Mouse (Mus musculus): Measurements from ENCODE around the gene Mepce.

Mepce gene

DNA sequence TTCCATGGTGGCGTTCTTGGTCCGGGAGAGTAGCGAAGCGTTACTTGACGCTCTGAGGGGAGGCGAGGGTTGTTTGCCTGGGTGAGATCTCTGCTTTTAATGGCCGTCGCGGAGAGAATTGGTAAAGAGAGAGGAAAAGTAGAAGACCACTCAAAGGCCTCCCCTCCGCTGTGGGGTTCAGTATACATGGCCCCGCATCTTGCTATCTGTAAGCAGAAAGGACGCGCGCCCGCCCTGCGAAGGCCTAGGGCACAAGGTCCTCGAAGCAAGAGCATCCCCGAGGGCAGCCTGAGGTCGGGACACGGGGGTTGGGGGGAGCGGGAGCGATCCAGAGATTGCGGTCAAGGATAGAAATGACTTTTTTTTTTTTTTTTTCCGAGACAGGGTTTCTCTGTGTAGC lies 716 bp upstream of the Mepce start:
- DNase-seq (ENCODE audit: low spot score) = no peak

DNA sequence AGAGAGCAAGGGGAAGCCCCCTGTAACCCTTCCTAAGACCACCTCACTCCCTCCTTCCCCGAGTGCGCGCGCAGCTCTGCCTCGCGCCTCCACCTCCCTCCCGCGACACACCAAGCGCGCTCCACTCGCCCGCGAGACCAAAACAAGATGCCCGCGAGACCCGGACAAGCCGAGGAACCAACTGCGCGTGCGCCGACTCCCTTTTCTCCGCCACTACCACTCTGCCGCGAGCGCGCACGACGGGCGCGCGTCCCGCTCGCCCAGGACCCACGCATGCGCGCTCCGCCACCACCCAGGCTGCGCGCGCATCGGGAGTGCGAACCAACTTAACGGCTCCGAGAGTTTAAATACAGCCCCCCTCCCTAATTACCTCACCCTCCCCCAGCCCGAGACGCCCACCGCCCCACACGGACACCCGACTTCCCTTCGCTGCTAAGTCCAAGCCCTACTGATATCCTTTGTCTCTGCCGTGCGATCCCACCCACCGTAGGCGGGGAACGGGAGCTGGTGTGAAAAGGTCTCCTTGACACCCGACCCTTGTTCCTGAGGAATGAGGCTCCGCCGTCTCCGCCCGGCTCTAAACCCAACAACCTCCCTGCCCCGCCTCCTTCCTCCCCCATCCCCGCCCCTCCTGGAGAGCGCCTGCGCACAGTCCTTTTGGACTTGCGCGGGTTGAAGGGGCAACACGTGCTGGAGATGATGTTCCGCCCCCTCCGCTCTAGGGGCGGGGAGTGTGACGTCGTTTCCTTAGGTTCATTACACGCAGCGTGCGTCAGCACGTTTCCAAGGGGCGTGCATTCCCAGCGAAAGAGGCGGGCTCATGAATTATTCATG lies 1.1 kb downstream of the Mepce start:
- DNase-seq (ENCODE audit: low spot score) = peak; percentile 97

DNA sequence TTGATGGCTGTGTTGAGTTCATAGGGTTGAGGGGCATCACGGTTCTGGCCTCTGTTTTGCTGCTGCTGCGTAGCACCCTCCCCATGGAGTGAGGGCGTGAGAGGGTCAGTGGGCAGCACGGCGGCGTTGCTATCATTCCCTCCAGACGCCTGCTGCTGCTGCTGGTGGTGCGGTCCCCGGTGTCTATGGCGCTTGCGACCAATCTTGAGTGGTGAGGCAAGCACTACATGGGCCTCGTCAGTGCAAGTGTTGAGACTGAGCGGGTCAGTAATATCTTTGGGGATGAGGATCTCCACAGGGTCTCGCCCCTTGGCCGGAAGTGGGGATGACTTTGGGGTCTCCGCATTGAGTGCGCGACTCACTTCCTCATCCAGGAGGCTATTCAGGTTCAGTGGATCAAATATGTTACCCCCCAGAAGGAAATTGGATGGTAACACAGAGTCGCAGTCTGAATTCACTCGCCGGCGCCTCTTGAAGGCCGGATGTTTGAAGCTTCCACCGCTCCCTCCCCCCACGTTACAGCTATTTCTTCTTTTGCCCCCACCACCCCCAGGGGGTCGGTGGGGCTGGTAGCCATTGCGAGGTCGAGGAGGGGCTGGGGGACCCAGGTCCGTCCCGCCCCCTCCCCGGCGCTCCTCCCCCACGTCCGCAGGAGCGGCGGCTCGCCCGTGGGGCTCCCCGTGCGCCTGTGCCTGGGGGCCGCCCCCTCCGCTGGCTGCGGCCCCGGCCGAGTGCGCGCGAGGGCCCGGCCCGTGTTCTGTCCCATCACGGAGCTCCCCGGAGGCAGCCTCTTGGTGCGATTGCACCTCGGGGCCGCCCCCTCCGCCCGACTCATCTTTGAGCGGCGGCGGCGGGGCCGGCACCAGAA lies 2.1 kb downstream of the Mepce start:
- DNase-seq (ENCODE audit: low spot score) = no peak

DNA sequence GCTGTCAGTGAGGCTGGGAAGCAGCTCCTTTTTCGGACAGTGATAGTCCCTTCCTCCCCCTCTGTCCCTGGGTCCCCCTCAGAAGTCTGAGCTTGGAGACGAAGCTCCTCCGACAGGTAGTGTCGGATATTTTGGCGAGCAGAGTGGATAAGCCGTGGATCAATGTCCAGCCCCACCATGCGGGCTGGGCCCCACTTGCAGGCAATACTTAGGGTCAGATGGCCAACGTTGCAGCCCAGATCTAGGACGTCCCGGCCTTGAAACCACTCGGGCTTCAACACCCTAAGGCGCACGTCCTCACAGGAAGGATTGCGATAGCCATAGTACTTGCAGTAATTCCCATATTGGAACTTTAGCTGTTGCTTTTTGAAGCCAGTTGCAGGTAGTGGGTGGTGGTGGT lies 2.9 kb downstream of the Mepce start:
- DNase-seq (ENCODE audit: low spot score) = no peak

DNA sequence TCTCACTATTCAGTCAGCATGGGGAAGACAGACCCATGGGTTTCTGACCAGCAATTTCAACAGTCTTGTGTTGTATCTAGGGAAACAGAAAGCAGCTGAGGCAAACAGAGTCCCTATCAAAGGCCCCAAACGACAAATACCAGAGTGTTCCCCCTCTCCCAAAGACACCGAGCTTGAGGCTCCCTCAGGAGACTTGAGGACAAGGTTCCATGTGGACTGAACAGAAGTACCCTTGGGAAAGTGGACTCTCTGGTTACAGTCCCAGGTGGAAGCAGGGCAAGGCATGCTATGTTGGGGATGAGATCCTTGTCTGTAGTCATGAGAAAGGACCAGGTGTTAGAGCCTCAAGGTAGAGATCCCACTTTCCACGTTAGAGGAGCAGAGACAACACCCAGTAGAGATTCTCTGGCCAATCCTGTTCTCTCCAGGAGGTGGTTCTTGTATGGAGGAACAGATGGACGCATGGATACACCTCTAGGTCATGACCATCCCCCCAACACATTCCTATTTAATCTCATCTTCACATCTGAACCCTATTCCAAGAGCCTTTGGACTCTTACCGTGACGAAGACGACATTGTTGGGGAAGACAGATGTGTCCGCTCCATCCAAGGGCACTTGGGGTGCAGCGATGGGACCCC lies 3.4 kb downstream of the Mepce start:
- no peak for DNase-seq (ENCODE audit: low spot score)

DNA sequence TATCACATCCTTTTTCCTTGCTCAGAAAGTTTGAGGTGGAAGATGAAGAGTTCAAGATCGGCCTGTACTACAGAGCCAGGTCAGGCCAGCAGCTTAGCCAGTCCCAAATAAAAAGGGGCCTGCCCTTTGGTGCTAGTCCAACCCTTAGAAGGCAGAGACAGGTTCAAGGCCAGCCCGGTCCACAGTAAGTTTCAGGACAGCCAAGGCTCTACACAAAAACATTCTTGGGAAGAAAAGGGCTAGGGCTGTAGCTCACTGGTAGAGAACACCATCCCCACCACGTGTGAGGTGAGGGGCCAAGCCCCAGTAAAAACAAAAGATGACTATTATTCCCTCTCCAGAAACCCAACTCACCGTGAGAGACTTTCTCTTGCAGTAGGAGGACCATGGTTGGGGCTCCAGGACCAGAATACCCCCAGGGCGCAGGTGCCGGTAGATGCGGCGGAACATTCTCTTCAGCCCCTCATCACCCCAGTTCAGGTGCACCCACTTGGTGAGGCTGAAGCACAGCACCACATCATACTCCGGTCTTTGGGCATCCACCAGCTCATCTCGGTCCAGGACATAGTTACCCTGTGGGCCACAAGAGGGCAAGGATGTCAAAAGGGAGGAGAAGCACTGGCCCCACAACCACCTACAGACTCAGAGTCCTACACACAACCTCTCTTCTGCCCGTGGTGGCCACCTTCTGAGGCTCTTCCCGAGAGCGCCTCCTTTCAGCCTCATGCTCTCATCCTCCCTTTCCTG lies 4.5 kb downstream of the Mepce start:
- DNase-seq (ENCODE audit: low spot score) = no peak

DNA sequence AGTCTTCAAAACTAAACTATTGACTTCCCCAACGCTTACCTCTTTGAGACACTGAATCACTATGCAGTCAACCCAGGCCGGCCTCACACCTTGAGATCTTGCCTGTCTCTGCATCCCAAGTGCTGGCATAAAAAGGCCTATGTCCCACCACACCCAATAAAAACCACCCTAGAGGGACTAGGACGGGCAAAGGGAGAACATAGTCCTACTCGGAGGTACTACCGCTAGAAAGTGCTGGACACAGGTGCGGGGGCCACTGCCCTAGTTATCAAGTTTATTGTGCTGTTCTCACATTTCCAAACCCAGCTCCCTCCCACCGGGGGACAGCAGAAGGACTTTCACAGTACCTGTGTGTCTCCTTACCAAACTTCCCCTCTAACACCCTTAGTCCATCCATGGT lies 5.8 kb downstream of the Mepce start:
- DNase-seq (ENCODE audit: low spot score) = no peak

DNA sequence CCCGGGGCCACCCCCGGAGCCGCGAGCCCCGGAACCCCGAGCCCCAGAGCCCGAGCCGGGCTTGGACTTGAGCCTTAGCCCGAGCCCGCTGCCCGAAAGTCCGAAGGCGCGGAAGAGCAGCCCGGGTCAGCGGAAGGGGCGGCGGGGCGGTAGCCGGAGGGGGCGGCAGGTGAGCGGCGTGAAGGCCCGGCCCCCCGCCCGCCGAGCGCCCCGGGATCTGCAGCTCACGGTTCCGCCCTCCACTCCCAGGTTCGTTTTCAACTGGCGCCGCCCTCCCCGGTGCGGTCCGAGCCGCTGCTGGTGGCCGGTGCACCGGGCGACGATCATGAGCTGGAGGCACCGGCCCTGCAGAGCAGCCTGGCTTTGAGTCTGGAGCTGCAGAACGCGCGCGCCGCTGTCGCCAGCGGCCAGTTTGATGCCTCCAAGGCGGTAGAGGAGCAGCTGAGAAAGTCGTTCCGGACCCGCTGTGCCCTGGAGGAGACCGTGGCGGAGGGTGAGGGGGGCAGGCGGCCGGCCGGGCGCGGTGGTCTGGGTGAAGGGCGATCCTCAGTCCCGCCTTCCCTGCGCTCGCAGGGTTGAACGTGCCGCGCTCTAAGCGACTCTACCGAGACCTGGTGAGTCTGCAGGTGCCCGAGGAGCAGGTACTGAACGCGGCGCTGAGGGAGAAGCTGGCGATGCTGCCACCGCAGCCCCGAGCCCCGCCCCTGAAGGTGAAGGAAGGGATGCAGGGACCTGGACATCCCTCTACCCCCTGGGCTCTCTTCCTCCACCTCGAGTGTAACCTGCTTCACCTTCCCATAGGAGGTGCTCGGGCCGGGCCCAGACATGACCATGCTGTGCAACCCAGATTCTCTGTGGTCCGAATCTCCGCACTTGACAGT lies 8.2 kb downstream of the Mepce start:
- DNase-seq (ENCODE audit: low spot score) = no peak

DNA sequence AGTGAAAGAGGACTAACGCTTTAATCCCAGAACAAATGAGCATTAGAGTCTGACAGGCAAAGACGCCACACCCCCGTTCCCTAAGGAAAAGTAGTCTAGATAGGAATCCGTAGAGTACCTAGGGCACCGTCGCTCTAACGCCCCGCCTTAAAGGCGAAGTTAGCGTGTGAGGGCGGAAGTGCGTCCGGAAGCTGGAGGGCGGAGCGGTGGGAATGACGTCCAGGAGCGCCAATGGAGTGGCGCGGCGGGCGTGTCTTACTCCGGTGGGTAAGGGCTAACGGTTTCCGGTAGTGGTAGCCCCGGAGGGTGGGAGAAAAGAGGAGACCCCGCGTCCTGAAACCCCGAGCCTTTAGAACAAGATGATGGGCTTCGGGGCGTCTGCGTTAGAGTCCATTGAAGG lies 8.8 kb downstream of the Mepce start, which contains the start of gene Ppp1r35:
Ppp1r35 (plus strand) TSS at position 215 of the 400 bp plus-strand sequence.
- DNase-seq (ENCODE audit: low spot score) = peak; percentile 89

DNA sequence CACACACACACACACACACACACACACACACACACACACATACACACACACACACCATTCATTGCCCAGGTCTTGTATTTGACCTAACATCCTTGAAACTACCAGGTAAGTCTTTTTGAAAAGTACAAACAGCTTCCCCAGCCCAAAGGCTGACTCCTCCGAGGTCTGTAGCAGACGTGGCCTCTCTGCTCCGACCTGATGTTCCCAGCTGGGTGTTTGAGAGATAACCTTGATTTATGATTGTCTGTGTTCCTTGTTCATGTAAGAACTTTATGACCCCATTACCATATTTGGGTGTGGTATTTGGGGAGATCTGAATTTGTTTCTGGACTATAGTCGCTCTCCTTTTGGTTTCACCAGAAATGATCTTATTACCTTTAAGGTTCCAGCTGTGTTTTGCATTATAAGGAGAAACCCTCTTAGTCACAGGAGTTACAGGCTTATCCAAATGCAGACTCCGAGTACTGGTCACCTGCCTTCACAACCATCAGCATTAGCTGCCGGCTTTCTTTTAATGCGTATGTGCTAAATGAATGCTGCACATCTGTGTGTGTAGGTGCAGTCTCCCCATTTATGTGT lies 10.1 kb downstream of the Mepce start:
- no peak for DNase-seq (ENCODE audit: low spot score)

DNA sequence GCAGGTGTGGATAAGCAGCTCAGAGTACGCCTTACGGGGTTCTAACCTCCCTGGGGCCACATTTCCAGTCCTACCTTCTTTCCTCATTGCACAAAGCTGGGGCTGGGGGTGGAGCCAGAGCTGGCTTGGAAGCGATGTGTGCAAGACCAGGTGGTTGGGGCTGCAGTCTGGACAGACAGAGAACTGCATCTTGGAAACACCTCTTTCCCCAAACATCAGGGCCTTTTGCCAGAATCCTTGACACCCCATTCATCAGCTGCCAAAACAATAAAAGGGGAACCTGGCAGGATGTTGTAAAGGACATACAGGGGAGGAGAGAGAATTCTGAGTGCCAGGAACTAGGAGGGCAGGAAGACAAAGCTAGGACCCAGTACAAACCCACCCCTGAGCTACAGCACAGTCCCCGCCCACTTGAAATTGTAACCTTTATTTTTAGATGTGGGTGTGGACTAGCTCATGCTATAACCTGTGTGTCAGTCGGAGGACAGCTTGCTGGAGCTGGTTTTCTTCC lies 11.0 kb downstream of the Mepce start:
- no peak for DNase-seq (ENCODE audit: low spot score)

DNA sequence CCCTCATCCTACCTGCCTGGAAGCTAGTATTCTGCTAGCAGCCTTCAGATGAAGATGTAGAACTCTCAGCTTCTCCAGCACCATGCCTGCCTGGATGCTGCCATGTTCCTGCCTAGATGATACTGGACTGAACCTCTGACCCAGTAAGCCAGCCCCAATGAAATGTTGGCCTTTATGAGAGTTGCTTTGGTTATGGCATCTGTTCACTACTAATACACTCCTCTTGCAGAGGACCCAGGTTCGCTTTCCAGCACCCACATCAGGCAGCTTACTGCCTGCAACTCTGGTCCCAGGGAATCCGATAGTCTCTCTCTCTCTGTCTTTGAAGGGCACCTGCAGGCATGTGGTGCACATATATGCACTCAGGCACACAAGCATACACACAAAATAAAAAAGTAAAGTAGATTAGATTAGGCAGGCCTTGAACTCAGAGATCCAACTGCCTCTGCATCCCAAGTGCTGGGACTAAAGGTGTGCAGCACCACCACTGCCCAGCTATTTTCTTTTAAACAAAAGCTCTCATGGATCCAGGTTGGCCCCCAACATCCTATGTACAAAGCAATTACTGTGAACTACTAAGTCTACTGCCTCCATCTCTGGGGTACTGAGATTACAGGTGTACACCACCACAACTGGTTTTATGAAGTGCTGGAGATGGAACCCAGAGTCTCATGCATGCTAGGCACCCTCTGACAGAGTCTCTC lies 11.7 kb downstream of the Mepce start:
- no peak for DNase-seq (ENCODE audit: low spot score)

DNA sequence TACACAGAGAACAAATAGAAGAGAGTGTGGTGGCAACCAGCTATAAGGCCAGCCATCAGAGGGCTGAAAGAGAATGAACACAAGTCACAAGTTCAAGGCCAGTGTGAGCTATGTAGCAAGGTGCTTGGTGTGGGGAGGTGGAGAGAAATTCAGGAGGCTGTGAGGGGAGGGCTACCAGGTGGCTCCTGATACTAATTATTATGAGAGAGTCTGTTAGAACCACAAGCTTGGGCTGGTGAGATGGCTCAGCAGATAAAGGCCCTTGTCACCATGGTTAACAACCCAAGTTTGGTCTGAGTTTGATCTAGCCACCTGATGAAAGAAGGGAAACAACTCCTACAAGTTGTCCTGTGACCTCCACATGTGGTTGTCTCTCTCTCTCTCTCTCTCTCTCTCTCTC lies 14.7 kb downstream of the Mepce start:
- DNase-seq (ENCODE audit: low spot score) = no peak

DNA sequence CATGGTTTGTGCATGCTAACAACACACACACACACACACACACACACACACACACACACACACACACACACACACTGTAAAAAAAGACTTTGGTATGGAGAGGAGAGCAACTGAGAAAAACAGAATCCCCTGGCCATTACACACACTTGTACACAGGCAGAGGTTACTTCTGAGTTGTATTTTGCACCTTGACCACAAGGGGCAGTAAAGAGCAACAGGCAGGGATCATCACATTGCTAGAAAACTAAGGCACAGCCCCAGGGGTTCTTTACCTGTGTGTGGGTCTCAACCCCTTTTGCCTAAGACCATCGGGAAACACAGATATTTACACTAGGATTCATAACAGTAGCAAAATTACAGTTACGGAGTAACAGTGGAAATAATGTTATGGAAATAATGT lies 16.7 kb downstream of the Mepce start:
- DNase-seq (ENCODE audit: low spot score) = no peak

DNA sequence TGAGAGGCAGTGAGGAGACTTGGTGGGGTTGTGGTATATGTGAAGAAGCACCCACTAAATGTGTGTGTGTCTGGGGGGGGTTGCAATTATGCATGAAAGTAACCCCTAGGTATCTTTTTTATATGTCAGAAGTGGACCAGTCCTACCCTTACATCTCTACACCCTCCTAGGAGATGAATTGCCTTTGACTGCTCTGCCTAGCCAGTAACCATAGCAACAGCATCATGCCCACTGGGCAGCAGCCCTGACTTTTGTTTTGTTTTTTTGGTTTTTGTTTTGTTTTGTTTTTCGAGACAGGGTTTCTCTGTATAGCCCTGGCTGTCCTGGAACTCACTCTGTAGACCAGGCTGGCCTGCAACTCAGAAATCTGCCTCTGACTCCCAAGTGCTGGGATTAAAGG lies 19.0 kb downstream of the Mepce start:
- DNase-seq (ENCODE audit: low spot score) = no peak

DNA sequence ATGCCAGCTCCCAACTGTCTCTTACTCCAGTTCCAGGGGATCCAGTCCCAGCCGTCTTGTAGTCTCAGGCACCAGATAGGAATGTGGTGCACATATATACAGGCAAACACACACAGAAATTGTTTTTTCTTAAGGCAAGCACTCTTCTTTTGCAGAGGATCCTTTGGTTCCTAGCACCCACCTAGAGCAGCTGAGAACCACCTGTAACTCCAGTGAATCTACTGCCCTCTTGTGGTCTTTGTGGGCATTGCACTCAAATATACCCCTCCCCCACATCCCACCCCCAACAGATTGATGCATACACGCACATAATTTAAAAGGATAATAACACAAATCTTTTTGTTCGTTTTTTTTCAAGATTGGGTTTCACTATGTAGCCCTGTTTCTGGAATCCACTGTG lies 21.2 kb downstream of the Mepce start:
- DNase-seq (ENCODE audit: low spot score) = no peak

DNA sequence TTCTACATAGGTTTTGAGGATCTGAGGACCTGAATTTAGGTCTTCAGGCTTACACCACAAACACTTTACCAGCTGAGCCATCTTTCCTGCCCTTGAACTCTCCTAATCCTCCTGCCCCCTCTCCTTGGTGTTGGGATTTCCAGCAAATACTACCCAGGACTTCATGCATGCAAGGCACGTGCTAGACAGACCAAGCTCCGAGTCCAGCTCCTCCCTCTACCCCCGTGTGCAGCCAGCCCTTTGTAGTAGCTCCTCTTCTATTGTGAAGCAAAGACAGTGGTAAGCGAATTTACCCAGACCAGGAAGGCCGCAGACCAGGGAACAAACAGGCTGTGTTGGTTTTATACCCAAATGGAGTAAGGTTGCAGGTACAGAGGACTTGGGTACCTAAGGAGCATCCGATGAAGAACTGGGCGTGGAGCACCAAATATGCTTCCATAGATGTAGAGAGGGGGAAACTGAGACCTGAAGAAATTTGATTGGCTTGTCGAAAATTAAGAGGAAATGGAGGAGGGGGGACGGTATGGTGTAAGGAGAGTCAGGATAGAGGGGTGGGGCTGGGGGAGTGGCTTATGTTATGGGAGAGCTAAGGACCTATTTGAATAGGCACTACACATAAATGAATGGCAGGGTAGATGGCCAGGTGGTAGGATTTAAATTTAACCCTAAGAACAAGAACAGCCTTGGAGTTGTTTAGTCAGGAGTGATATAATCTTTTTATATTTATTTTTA lies 22.7 kb downstream of the Mepce start:
- no peak for DNase-seq (ENCODE audit: low spot score)

DNA sequence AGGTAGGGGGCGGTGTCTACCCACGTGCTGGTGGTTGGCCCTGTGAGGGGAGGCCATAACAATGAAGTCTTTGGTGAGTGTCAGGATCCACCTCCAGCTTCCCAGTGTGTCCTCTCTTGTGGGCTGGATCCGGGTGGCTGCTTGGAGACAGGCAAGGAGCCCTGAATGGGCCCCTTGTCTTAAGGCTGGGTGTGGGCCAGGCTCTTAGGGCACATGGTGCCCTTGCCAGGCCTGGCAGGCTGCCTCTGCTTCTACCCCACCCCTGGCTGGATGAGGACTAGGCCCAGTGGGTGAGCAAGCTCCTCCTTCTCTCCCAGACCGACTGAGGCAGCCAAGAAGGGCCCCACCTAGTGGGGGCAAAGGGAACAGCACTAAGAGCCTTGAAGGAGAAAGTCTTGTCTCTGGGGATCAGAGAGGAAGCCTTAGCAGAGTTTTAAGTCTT lies 27.5 kb downstream of the Mepce start:
- DNase-seq (ENCODE audit: low spot score) = no peak

DNA sequence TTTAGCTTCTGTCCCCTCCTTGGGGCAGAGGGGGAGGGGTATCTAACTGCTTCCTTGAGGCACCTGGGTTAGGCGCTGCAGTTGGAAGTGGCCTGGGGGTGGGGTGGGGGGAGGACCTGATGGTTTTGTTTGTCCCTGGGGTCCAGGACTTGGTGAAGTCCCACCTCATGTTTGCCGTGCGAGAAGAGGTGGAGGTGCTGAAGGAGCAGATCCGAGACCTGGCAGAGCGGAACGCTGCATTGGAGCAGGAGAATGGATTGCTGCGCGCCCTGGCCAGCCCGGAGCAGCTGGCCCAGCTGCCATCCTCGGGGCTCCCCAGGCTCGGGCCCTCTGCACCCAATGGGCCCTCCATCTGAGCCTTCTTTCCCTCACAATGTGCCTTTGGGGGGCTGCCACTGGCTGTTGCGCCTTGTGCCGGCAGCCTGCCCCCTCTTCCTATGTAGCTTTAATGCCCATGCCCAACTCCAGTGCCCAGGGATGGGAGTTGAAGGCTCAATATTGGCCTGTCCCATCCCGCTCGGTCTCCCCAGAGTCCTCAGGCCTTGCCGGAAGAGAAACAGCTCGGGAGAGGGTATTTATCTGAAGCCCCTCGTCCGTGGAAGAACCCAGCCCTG lies 28.4 kb downstream of the Mepce start:
- DNase-seq (ENCODE audit: low spot score) = no peak
